Mouse (Mus musculus) thymus, adult 18-20 months (tissue): ENCODE data around the gene Platr17.
"Not testable (repeated sequence)": the region's sequence is repeated elsewhere in the genome, so short reads cannot be mapped to it uniquely, and the experiment has no call there.

Source experiments
- DNase-seq, 2 experiments: peaks; one replicate each; pipeline ENCODE4 v3.0.0; 2022; ENCODE audit warnings: mixed read lengths in 2 of 2

The Platr17 gene

GRCm38 (mm10) chr17:33943454-33943853 lies 38.5 kb downstream of the Platr17 start:
- no peak for DNase-seq

GRCm38 (mm10) chr17:33947430-33948089 lies 42.6 kb downstream of the Platr17 start:
- DNase-seq, result no peak

GRCm38 (mm10) chr17:33948090-33948904 lies 43.4 kb downstream of the Platr17 start:
- no peak for DNase-seq

- no peak for DNase-seq
Measured at GRCm38 (mm10) chr17:33948905-33949537, 44.1 kb downstream of the Platr17 start.

GRCm38 (mm10) chr17:33950131-33950625 lies 45.2 kb downstream of the Platr17 start:
- DNase-seq, result no peak

GRCm38 (mm10) chr17:33951021-33951946 lies 46.3 kb downstream of the Platr17 start, which contains the start of gene B3galt4:
TSS of gene B3galt4 (minus strand) at chr17:33951488.
- peak; percentile 67 to 69 for DNase-seq

- DNase-seq, result not testable (repeated sequence)
Measured at GRCm38 (mm10) chr17:33952015-33952414, 47.1 kb downstream of the Platr17 start.

GRCm38 (mm10) chr17:33952879-33953278 lies 47.9 kb downstream of the Platr17 start:
- no peak for DNase-seq

- no peak for DNase-seq
Measured at GRCm38 (mm10) chr17:33953310-33953709, 48.4 kb downstream of the Platr17 start.

GRCm38 (mm10) chr17:33953961-33954565 lies 49.1 kb downstream of the Platr17 start:
- no peak for DNase-seq

GRCm38 (mm10) chr17:33954646-33955554 lies 50.0 kb downstream of the Platr17 start:
- DNase-seq, result no peak

GRCm38 (mm10) chr17:33955555-33956214 lies 50.8 kb downstream of the Platr17 start, which contains the start of the genes Vps52 and Rps18:
TSS of gene Vps52 (plus strand) at chr17:33955812.
TSS of gene Rps18 (minus strand) at chr17:33956001.
- DNase-seq, result peak; percentile 90 to 96
